Mouse (Mus musculus): ENCODE measurements around the gene Trpm1. TPM values are rescaled to one million over a fixed set of nuclear protein-coding genes. Genes with fewer than 3 reads are reported as not detected.

Trpm1 gene
- polyA plus RNA-seq, 1 experiment from 2014 or later: 0.11 TPM

DNA sequence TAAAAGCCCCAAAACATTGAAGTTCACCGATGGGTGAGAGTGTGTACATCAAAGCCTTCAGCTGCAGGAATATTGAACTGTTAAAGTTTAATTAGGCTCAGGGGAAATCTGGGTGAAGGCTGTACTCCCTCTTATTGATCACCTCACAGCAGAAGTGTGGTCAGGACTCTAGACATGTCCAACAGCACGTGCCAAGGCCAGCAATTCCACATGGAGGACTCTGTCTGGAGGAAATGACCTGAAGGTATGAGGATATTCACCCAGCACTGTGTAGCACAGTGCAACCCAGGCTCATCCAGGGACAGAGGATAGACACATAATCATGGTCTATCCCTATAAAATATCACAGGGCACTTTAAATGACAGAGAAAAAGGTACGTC is 32.3 kb downstream of the Trpm1 start:
- Histone ChIP-seq H3K36me3 (ENCODE audit: control insufficient read depth, insufficient read depth, low read length) (no peaks in the 10 kb centered on the region), H3K27ac (ENCODE audit: low read depth, low read length) (no peak overlapping the region), H3K27me3 (ENCODE audit: control insufficient read depth, insufficient read depth, low read length) (no peaks in the 10 kb centered on the region), H3K4me2 (ENCODE audit: low read depth, low read length) (no peak overlapping the region), H3K4me3 (ENCODE audit: low read depth, low read length) (no peak overlapping the region), H3K9ac (replicated peaks; ENCODE audit: low read depth, low read length) (no peak overlapping the region), H3K4me1 (ENCODE audit: control insufficient read depth, insufficient read depth, low read length) (no peaks in the 10 kb centered on the region), H3K9me3 (ENCODE audit: control insufficient read depth, low read length) (no peaks in the 10 kb centered on the region)
- WGBS: 85% methylated on average over 3 of the region's 3 CpGs
- no peak for ATAC-seq (ENCODE audit: low read depth)

DNA sequence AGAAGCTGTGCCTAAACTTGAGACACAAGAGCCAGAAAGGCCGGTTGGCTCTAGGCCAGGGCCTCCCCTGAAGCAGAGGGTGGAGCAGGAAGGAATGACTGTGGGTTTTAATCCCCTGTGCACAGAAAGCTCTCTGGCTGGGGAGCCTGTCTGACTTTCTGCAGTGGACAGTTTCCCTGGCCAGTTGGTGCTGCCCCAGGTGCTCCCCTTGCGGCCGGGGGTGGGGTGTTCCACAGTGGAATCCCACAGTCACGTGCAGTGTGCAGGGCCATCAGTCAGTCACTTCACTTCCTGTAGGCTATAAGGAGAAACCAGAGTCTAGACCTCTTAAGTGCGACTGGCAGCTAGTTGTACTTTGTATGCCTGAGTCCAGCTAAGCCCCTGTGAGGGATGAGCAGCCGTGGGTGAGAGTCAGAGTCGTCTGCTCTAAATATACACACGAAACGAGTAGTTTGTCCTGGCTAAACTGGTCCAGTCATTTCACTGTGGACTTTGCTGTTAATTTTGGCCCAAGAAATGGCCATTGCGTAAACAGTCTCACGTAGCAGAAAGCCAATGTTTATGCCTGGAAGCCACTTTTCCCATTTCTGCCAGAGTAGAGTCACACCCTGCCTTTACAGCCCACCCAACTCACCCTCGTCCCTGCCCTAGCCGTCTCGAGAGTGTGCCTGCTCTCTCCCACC is 38.8 kb downstream of the Trpm1 start:
- 72% methylated on average over 14 of the region's 14 CpGs for WGBS
- Histone ChIP-seq H3K4me3 (ENCODE audit: low read depth, low read length) (no peak overlapping the region), H3K9me3 (ENCODE audit: control insufficient read depth, low read length) (no peaks in the 10 kb centered on the region), H3K4me2 (ENCODE audit: low read depth, low read length) (no peak overlapping the region), H3K27me3 (ENCODE audit: control insufficient read depth, insufficient read depth, low read length) (no peaks in the 10 kb centered on the region), H3K27ac (ENCODE audit: low read depth, low read length) (no peak overlapping the region), H3K4me1 (ENCODE audit: control insufficient read depth, insufficient read depth, low read length) (no peaks in the 10 kb centered on the region), H3K9ac (replicated peaks; ENCODE audit: low read depth, low read length) (no peak overlapping the region), H3K36me3 (ENCODE audit: control insufficient read depth, insufficient read depth, low read length) (no peaks in the 10 kb centered on the region)
- no peak for ATAC-seq (ENCODE audit: low read depth)

DNA sequence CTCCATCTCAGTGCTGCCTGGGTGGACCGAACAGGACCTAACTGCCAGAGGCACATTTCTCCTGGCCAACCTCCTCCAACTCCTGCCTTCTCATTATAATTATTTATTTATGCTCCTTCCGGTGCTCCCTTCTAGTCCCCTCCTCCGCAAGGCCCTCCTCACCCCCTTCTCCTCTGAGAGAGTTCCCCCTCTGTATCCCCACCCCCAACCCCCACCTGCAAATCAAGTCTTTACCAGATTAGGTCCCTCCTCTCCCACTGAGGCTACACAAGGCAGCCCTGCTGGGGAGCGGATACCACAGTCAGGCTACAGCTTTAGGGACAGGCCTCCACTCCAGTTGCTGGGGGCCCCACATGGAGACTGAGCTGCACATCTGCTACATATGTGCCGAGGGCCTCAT is 39.8 kb downstream of the Trpm1 start:
- Histone ChIP-seq H3K4me1 (ENCODE audit: control insufficient read depth, insufficient read depth, low read length) (no peaks in the 10 kb centered on the region), H3K4me3 (ENCODE audit: low read depth, low read length) (no peak overlapping the region), H3K9ac (replicated peaks; ENCODE audit: low read depth, low read length) (no peak overlapping the region), H3K9me3 (ENCODE audit: control insufficient read depth, low read length) (no peaks in the 10 kb centered on the region), H3K27ac (ENCODE audit: low read depth, low read length) (no peak overlapping the region), H3K4me2 (ENCODE audit: low read depth, low read length) (no peak overlapping the region), H3K36me3 (ENCODE audit: control insufficient read depth, insufficient read depth, low read length) (no peaks in the 10 kb centered on the region), H3K27me3 (ENCODE audit: control insufficient read depth, insufficient read depth, low read length) (no peaks in the 10 kb centered on the region)
- 50% methylated on average over 5 of the region's 5 CpGs for WGBS
- no peak for ATAC-seq (ENCODE audit: low read depth)

DNA sequence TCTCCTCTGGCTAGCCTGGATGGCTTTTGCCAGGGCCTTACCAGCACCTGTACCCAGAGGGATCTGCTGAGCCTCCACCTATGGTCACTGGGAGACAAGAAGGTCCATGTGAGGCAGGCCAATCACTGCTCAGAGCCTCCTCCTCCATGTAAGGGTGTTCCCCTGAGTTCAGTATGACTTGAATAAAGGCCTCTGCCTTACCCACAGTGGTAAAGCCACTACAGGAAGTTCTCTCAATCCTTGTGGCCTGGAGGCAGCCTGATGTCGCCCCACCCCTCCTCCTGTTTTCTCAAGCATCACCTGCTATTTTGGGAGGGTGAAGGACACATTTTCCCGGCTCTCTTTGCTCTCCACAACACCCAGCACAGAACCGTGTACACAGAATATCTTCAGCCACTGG is 42.5 kb downstream of the Trpm1 start:
- Histone ChIP-seq H3K27me3 (ENCODE audit: control insufficient read depth, insufficient read depth, low read length) (no peaks in the 10 kb centered on the region), H3K4me3 (ENCODE audit: low read depth, low read length) (no peak overlapping the region), H3K27ac (ENCODE audit: low read depth, low read length) (no peak overlapping the region), H3K4me2 (ENCODE audit: low read depth, low read length) (no peak overlapping the region), H3K4me1 (ENCODE audit: control insufficient read depth, insufficient read depth, low read length) (no peaks in the 10 kb centered on the region), H3K9me3 (ENCODE audit: control insufficient read depth, low read length) (no peaks in the 10 kb centered on the region), H3K9ac (replicated peaks; ENCODE audit: low read depth, low read length) (no peak overlapping the region), H3K36me3 (ENCODE audit: control insufficient read depth, insufficient read depth, low read length) (no peaks in the 10 kb centered on the region)
- no peak for ATAC-seq (ENCODE audit: low read depth)
- whole genome bisulfite sequencing: 80% methylated on average over 3 of the region's 3 CpGs

DNA sequence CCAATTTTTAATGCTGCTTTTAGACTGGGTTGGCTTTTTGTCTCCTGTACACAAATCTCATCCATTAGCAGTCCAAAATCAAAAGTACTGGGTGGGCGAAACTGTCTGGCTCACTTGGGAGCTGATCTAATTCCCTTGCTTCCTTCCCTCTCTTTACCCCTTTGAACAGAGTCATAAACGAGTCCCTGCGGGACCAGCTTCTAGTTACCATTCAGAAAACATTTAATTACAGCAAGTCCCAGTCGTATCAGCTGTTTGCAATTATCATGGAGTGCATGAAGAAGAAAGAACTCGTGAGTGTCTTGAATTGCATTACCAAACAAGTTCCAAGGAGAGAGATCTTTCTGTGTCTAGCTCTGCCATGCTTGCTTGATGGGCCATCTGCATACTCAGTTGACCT is 55.1 kb downstream of the Trpm1 start:
- no peak for ATAC-seq (ENCODE audit: low read depth)
- Histone ChIP-seq H3K4me3 (ENCODE audit: low read depth, low read length) (no peak overlapping the region), H3K36me3 (ENCODE audit: control insufficient read depth, insufficient read depth, low read length) (no peaks in the 10 kb centered on the region), H3K9me3 (ENCODE audit: control insufficient read depth, low read length) (no peaks in the 10 kb centered on the region), H3K27me3 (ENCODE audit: control insufficient read depth, insufficient read depth, low read length) (no peaks in the 10 kb centered on the region), H3K4me2 (ENCODE audit: low read depth, low read length) (no peak overlapping the region), H3K9ac (replicated peaks; ENCODE audit: low read depth, low read length) (no peak overlapping the region), H3K4me1 (ENCODE audit: control insufficient read depth, insufficient read depth, low read length) (no peaks in the 10 kb centered on the region), H3K27ac (ENCODE audit: low read depth, low read length) (no peak overlapping the region)
- WGBS: 19% methylated on average over 5 of the region's 5 CpGs

DNA sequence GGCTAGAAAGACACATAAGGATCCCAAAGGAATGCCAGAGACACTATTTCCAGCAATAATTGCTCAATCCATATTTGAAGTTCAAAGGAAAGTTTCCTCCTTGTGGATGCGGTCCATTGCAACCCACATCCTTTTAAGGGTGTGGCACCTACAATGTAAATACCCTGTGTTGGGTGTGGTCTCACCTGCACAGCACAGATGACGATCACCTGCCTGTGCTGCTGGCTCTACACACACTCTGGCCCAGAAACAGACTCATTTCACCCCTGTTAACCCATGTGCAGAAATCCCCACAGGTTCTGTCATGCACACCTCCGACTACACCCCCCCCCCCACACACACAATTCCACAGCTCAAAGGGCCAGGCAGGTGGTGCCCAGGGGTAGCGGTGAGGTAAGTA is 59.2 kb downstream of the Trpm1 start:
- Histone ChIP-seq H3K9ac (replicated peaks; ENCODE audit: low read depth, low read length) (no peak overlapping the region), H3K4me1 (ENCODE audit: control insufficient read depth, insufficient read depth, low read length) (no peaks in the 10 kb centered on the region), H3K36me3 (ENCODE audit: control insufficient read depth, insufficient read depth, low read length) (no peaks in the 10 kb centered on the region), H3K27ac (ENCODE audit: low read depth, low read length) (no peak overlapping the region), H3K4me3 (ENCODE audit: low read depth, low read length) (no peak overlapping the region), H3K4me2 (ENCODE audit: low read depth, low read length) (no peak overlapping the region), H3K27me3 (ENCODE audit: control insufficient read depth, insufficient read depth, low read length) (no peaks in the 10 kb centered on the region), H3K9me3 (ENCODE audit: control insufficient read depth, low read length) (no peaks in the 10 kb centered on the region)
- 92% methylated on average over 4 of the region's 4 CpGs for WGBS
- no peak for ATAC-seq (ENCODE audit: low read depth)

DNA sequence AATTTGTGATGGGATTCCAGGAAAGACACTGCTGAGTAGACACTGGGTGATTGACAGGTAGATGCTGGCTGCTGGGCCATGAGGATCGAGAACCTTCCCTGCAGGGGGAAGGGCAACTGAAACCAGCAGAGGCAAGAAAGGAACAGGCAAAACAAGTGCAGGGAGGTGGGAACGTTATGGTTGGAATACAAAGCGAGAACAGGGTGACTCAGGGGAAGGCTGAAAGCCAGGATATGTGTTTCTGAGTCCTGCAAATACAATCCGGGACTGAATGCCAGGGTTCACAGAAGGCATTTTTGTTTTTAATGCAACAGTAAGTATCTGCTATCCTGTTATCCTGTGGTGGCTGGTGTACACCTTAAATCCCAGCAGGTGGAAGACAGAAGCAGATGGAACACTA is 60.4 kb downstream of the Trpm1 start:
- ATAC-seq (ENCODE audit: low read depth): no peak
- Histone ChIP-seq H3K27ac (ENCODE audit: low read depth, low read length) (no peak overlapping the region), H3K4me3 (ENCODE audit: low read depth, low read length) (no peak overlapping the region), H3K9me3 (ENCODE audit: control insufficient read depth, low read length) (no peaks in the 10 kb centered on the region), H3K4me2 (ENCODE audit: low read depth, low read length) (no peak overlapping the region), H3K27me3 (ENCODE audit: control insufficient read depth, insufficient read depth, low read length) (no peaks in the 10 kb centered on the region), H3K36me3 (ENCODE audit: control insufficient read depth, insufficient read depth, low read length) (no peaks in the 10 kb centered on the region), H3K4me1 (ENCODE audit: control insufficient read depth, insufficient read depth, low read length) (no peaks in the 10 kb centered on the region), H3K9ac (replicated peaks; ENCODE audit: low read depth, low read length) (no peak overlapping the region)
- 78% methylated on average over 4 of the region's 4 CpGs for WGBS

DNA sequence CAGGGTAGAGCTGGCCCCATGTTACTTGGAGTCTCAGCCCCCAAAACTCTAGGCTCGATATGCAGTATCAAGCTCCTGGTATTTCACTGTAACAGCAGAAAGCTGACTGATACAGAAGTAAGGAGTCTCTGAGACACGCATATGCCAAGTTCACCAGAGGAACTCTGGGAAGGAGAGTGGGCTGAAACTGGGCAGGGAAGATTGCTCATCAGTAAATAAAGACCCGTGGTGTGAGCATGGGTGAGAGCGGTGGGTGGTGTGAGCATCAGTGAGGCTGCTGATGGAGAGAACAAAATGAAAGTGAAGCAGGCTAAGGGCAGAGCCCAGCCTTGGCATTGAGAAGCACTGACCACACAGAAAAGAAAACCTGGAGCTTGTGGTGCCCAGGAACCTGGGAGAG is 62.0 kb downstream of the Trpm1 start:
- no peaks in the 10 kb centered on the region for H3K4me1 ChIP-seq (ENCODE audit: control insufficient read depth, insufficient read depth, low read length)
- H3K27ac ChIP-seq (ENCODE audit: low read depth, low read length): no peak overlapping the region
- 93% methylated on average over 4 of the region's 4 CpGs for WGBS
- H3K27me3 ChIP-seq (ENCODE audit: control insufficient read depth, insufficient read depth, low read length): no peaks in the 10 kb centered on the region
- no peak overlapping the region for H3K9ac ChIP-seq (replicated peaks; ENCODE audit: low read depth, low read length)
- no peaks in the 10 kb centered on the region for H3K36me3 ChIP-seq (ENCODE audit: control insufficient read depth, insufficient read depth, low read length)
- no peak overlapping the region for H3K4me3 ChIP-seq (ENCODE audit: low read depth, low read length)
- ATAC-seq (ENCODE audit: low read depth): no peak
- no peak overlapping the region for H3K4me2 ChIP-seq (ENCODE audit: low read depth, low read length)
- H3K9me3 ChIP-seq (ENCODE audit: control insufficient read depth, low read length): no peaks in the 10 kb centered on the region

DNA sequence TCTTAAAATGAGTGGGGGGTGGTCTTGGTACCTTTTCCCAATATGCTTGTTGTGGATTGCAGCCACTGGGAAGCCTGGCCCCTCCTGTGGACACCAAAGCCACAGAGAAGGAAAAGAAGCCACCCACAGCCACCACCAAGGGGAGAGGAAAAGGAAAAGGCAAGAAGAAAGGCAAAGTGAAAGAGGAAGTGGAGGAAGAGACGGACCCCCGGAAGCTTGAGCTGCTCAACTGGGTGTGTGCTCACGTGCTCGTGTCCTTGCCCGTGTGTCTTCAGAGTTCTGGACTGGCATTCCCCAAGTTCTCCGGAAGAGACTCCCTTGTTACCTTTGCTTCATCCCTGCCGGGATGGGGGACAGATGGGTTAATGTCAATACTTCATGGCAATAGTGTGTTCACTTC is 63.8 kb downstream of the Trpm1 start:
- 95% methylated on average over 7 of the region's 7 CpGs for WGBS

More for the DNA sequence above, 63.8 kb downstream of the Trpm1 start:
- Histone ChIP-seq H3K9me3 (ENCODE audit: control insufficient read depth, low read length) (no peaks in the 10 kb centered on the region), H3K27ac (ENCODE audit: low read depth, low read length) (no peak overlapping the region), H3K36me3 (ENCODE audit: control insufficient read depth, insufficient read depth, low read length) (no peaks in the 10 kb centered on the region), H3K9ac (replicated peaks; ENCODE audit: low read depth, low read length) (no peak overlapping the region), H3K27me3 (ENCODE audit: control insufficient read depth, insufficient read depth, low read length) (no peaks in the 10 kb centered on the region), H3K4me2 (ENCODE audit: low read depth, low read length) (no peak overlapping the region), H3K4me3 (ENCODE audit: low read depth, low read length) (no peak overlapping the region), H3K4me1 (ENCODE audit: control insufficient read depth, insufficient read depth, low read length) (no peaks in the 10 kb centered on the region)
- no peak for ATAC-seq (ENCODE audit: low read depth)

All from neural tube, embryonic 14.5 days (tissue).